Mouse (Mus musculus) heart, embryonic 15.5 days (tissue): Measurements from ENCODE around the gene Olfr1418. TPM values are rescaled to one million over a fixed set of nuclear protein-coding genes. Genes with fewer than 3 reads are reported as not detected.

ENCODE experiments used
- ATAC-seq: fragments of 200-750 bp; cut with Nextera tagmentation; replicated peaks from 2 replicates; pipeline ENCODE4 v1.8.0; 2017; ENCODE audit warnings: low read depth, moderate TSS enrichment; ENCODE audit not compliant: insufficient number of reproducible peaks, insufficient read depth, low FRiP score
- H3K27ac ChIP-seq: fragments of 300-500 bp; sonication (generic); 2 replicates; pipeline ENCODE4 v1.5.1; 2015; ENCODE audit warnings: mild to moderate bottlenecking, inconsistent platforms
- H3K27me3 ChIP-seq: fragments of 300-500 bp; sonication (generic); 2 replicates; pipeline ENCODE4 v1.6.1; 2015; ENCODE audit warnings: inconsistent platforms
- H3K36me3 ChIP-seq: fragments of 300-500 bp; sonication (generic); 2 replicates; pipeline ENCODE4 v1.6.1; 2015; ENCODE audit warnings: mild to moderate bottlenecking, inconsistent platforms
- H3K4me1 ChIP-seq: fragments of 300-500 bp; sonication (generic); replicated peaks from 2 replicates; pipeline ENCODE4 v1.6.1; 2015; ENCODE audit warnings: inconsistent platforms
- H3K4me2 ChIP-seq: fragments of 300-500 bp; sonication (generic); 2 replicates; pipeline ENCODE4 v1.6.1; 2015; ENCODE audit warnings: inconsistent platforms, mild to moderate bottlenecking, moderate library complexity
- H3K4me3 ChIP-seq: fragments of 300-500 bp; sonication (generic); 2 replicates; pipeline ENCODE4 v1.5.1; 2015; ENCODE audit warnings: mild to moderate bottlenecking, inconsistent platforms
- H3K9ac ChIP-seq: fragments of 300-500 bp; sonication (generic); 2 replicates; pipeline ENCODE4 v1.6.1; 2015; ENCODE audit warnings: mild to moderate bottlenecking, inconsistent platforms
- H3K9me3 ChIP-seq: fragments of 300-500 bp; sonication (generic); replicated peaks from 2 replicates; pipeline ENCODE4 v1.6.1; 2016; ENCODE audit warnings: inconsistent platforms
- WGBS: fragments of 180-500 bp; shearing (Covaris S2); methylation state at CpG from one replicate; pipeline ENCODE4 v1.1.7; 2015; ENCODE audit warnings: mixed read lengths; 5-methylcytosine and 5-hydroxymethylcytosine counted together
- polyA plus RNA-seq: library from polyadenylated mRNA; unstranded; fragments of >200 nt; fragmentation: Nextera tagmentation; extraction: Ambion mirVana; gene quantifications from 2 replicates; pipeline ENCODE4 v1.2.1, GENCODE M21; 2015

The Olfr1418 gene
- polyA plus RNA-seq, 1 experiment from 2014 or later: not detected

DNA sequence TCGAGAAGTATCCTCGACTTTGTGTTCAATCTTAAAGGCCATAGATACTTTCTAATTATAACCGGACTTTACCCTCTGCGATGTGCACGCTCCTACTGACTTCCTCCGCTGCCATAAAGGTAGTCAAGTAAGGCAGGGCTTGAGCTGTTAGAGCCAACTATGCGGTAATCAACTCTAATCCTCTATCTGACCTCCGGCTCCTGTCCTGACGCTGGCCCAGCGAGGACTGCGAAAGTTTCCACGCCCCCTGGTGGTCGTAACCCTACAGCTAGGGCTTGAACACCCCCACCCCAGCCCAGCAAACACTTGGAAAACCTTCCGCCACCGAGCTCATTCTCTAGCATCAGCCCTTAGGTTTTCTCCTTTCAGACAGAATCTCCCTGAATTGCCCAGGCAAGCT lies 41.1 kb downstream of the Olfr1418 start:
- H3K36me3 ChIP-seq: no peaks in the 10 kb centered on the region
- H3K9me3 ChIP-seq: no peaks in the 10 kb centered on the region
- peak overlapping the region; percentile 99 for H3K4me2 ChIP-seq
- 0 out of 2 replicates have a peak, but pooled peaks cover 3% of the 10 kb centered on the region for H3K27me3 ChIP-seq
- 2% methylated on average over 15 of the region's 15 CpGs for WGBS
- H3K27ac ChIP-seq: no peak overlapping the region
- H3K4me1 ChIP-seq: peaks cover 13% of the 10 kb centered on the region
- H3K9ac ChIP-seq: peak overlapping the region; percentile 16; the same call in 1 of the 2 replicates
- peak; percentile 76 for ATAC-seq
- peak overlapping the region; percentile 78 for H3K4me3 ChIP-seq

GRCm38 (mm10) chr19:11819143-11819700 lies 41.6 kb downstream of the Olfr1418 start, which contains the start of gene Stx3:
Gene Stx3 (minus strand): TSS chr19:11819403.
- no peaks in the 10 kb centered on the region for H3K36me3 ChIP-seq
- peaks cover 13% of the 10 kb centered on the region for H3K4me1 ChIP-seq
- peak within 1 kb of the TSS; percentile 74 for H3K9ac ChIP-seq
- peak within 1 kb of the TSS; percentile 78 for H3K4me3 ChIP-seq
- 0 out of 2 replicates have a peak, but pooled peaks cover 3% of the 10 kb centered on the region for H3K27me3 ChIP-seq
- ATAC-seq: no peak
- under 1% methylated on average over 20 of the region's 20 CpGs for WGBS
- 0 out of 2 replicates have a peak within 1 kb of the TSS, but pooled peaks have one; percentile 1 for H3K27ac ChIP-seq
- peak within 1 kb of the TSS; percentile 99 for H3K4me2 ChIP-seq
- no peaks in the 10 kb centered on the region for H3K9me3 ChIP-seq

- peak; percentile 76 for ATAC-seq
- no peaks in the 10 kb centered on the region for H3K36me3 ChIP-seq
- peaks cover 13% of the 10 kb centered on the region for H3K4me1 ChIP-seq
- H3K27me3 ChIP-seq: 0 out of 2 replicates have a peak, but pooled peaks cover 3% of the 10 kb centered on the region
- under 1% methylated on average over 66 of the region's 83 CpGs for WGBS
- peak overlapping the region; percentile 78 for H3K4me3 ChIP-seq
- 0 out of 2 replicates have a peak overlapping the region, but pooled peaks have one; percentile 1 for H3K27ac ChIP-seq
- H3K9me3 ChIP-seq: no peaks in the 10 kb centered on the region
- H3K9ac ChIP-seq: peak overlapping the region; percentile 74
- peak overlapping the region; percentile 99 for H3K4me2 ChIP-seq
Measured at GRCm38 (mm10) chr19:11818199-11819142, 42.4 kb downstream of the Olfr1418 start.

GRCm38 (mm10) chr19:11817586-11817985 lies 43.3 kb downstream of the Olfr1418 start:
- no peak for ATAC-seq
- Histone ChIP-seq H3K4me3 (peak overlapping the region; percentile 78), H3K9me3 (no peaks in the 10 kb centered on the region), H3K4me2 (peak overlapping the region; percentile 99), H3K9ac (no peak overlapping the region), H3K4me1 (peaks cover 13% of the 10 kb centered on the region), H3K27ac (no peak overlapping the region), H3K36me3 (no peaks in the 10 kb centered on the region), H3K27me3 (0 out of 2 replicates have a peak, but pooled peaks cover 3% of the 10 kb centered on the region)
- whole genome bisulfite sequencing: 25% methylated on average over 5 of the region's 5 CpGs

DNA sequence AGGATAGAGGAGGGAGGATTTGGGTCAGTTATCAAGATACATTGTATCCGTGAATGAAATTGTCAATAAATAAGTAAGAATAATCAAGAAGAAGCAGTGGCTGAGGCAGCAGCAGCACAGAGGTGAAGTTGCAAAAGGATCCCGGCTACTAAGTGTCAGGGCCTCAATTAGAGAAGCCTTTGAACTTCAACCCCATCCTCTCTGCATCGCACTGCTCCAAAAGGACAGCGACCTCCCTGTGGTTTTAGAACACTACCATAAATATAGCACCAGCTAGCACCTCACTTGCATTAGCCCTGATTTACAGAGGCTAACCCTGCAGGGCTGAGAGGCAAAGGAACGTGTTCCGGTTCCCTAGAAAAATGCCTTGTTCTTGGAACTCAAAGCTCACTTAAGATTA lies 44.2 kb downstream of the Olfr1418 start:
- no peak overlapping the region for H3K4me3 ChIP-seq
- WGBS: 36% methylated on average over 6 of the region's 6 CpGs
- H3K4me2 ChIP-seq: no peak overlapping the region

DNA sequence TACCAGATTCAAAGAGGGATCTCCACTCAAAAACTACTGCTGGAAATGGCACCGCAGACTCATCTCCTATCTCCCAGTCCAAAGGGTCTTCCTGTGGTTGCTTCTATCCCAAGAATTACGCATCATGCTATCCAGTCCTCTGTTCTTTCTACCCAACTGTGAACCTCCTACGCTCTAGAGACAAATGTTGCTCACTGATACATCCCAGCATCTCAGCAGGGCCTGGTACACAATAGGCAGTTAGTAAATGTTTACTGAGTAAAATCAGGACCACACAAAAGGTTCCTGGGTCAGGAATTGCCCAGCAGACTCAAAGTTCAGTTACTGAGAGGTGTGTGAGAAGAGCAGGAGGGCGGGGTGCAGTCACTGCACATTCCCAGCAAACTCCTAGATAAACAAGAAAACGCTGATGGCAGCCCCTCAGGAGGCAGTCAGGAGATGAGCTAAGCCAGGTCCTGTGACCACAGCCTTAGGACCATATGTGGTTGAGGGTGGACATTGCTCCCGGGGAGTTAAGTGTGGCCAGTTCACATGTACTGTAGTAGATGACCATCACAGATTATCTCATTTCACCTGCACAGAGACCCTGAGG lies 46.0 kb downstream of the Olfr1418 start:
- Histone ChIP-seq H3K9me3 (no peaks in the 10 kb centered on the region), H3K4me3 (no peak overlapping the region), H3K27me3 (0 out of 2 replicates have a peak, but pooled peaks cover 3% of the 10 kb centered on the region), H3K4me2 (no peak overlapping the region), H3K36me3 (no peaks in the 10 kb centered on the region), H3K4me1 (peaks cover 21% of the 10 kb centered on the region), H3K27ac (no peak overlapping the region), H3K9ac (0 out of 2 replicates have a peak overlapping the region, but pooled peaks have one; percentile 2)
- ATAC-seq: no peak
- WGBS: 74% methylated on average over 6 of the region's 6 CpGs

More for the DNA sequence above, 44.2 kb downstream of the Olfr1418 start:
- no peaks in the 10 kb centered on the region for H3K36me3 ChIP-seq
- no peak overlapping the region for H3K27ac ChIP-seq
- no peak overlapping the region for H3K9ac ChIP-seq
- peaks cover 18% of the 10 kb centered on the region for H3K4me1 ChIP-seq
- no peaks in the 10 kb centered on the region for H3K9me3 ChIP-seq
- 0 out of 2 replicates have a peak, but pooled peaks cover 3% of the 10 kb centered on the region for H3K27me3 ChIP-seq
- no peak for ATAC-seq

- H3K36me3 ChIP-seq: no peaks in the 10 kb centered on the region
- 0 out of 2 replicates have a peak, but pooled peaks cover 3% of the 10 kb centered on the region for H3K27me3 ChIP-seq
- WGBS: 11% methylated on average over 8 of the region's 8 CpGs
- H3K9me3 ChIP-seq: no peaks in the 10 kb centered on the region
- H3K9ac ChIP-seq: no peak overlapping the region
- H3K4me2 ChIP-seq: peak overlapping the region; percentile 13; the same call in 1 of the 2 replicates
- peaks cover 14% of the 10 kb centered on the region for H3K4me1 ChIP-seq
- ATAC-seq: no peak; the same call in 1 of the 2 replicates
- H3K27ac ChIP-seq: peak overlapping the region; percentile 58
- H3K4me3 ChIP-seq: no peak overlapping the region
Measured at GRCm38 (mm10) chr19:11813649-11814048, 47.2 kb downstream of the Olfr1418 start.

GRCm38 (mm10) chr19:11813136-11813535 lies 47.7 kb downstream of the Olfr1418 start:
- WGBS: 59% methylated on average over 4 of the region's 4 CpGs
- 0 out of 2 replicates have a peak, but pooled peaks cover 3% of the 10 kb centered on the region for H3K27me3 ChIP-seq
- H3K9me3 ChIP-seq: no peaks in the 10 kb centered on the region
- peak overlapping the region; percentile 58; the same call in 1 of the 2 replicates for H3K27ac ChIP-seq
- H3K36me3 ChIP-seq: no peaks in the 10 kb centered on the region
- H3K4me3 ChIP-seq: no peak overlapping the region
- peaks cover 10% of the 10 kb centered on the region for H3K4me1 ChIP-seq
- ATAC-seq: no peak
- no peak overlapping the region for H3K4me2 ChIP-seq
- H3K9ac ChIP-seq: no peak overlapping the region

- Histone ChIP-seq H3K4me3 (no peak overlapping the region), H3K27ac (0 out of 2 replicates have a peak overlapping the region, but pooled peaks have one; percentile 9), H3K4me2 (no peak overlapping the region), H3K27me3 (0 out of 2 replicates have a peak, but pooled peaks cover 3% of the 10 kb centered on the region), H3K9ac (no peak overlapping the region), H3K4me1 (peaks cover 8% of the 10 kb centered on the region), H3K9me3 (no peaks in the 10 kb centered on the region), H3K36me3 (no peaks in the 10 kb centered on the region)
- 40% methylated on average over 5 of the region's 5 CpGs for WGBS
- peak; percentile 83 for ATAC-seq
Measured at GRCm38 (mm10) chr19:11811688-11812365, 49.0 kb downstream of the Olfr1418 start.

GRCm38 (mm10) chr19:11810856-11811255 lies 50.0 kb downstream of the Olfr1418 start:
- Histone ChIP-seq H3K9me3 (no peaks in the 10 kb centered on the region), H3K4me3 (no peak overlapping the region), H3K27me3 (0 out of 2 replicates have a peak, but pooled peaks cover 3% of the 10 kb centered on the region), H3K36me3 (no peaks in the 10 kb centered on the region), H3K27ac (no peak overlapping the region), H3K4me2 (no peak overlapping the region), H3K9ac (no peak overlapping the region), H3K4me1 (peaks cover 8% of the 10 kb centered on the region)
- 66% methylated on average over 1 of the region's 1 CpGs for WGBS
- ATAC-seq: no peak
